Mouse (Mus musculus): ENCODE measurements around the gene Cd2ap.

Cd2ap gene

GRCm38 (mm10) chr17:42875015-42875414 lies 1.4 kb downstream of the Cd2ap start:
- in situ Hi-C loops (cut with MboI; ENCODE audit: unreplicated experiment in 2 of 2), result loop anchor here (10.0 to 25.0 kb wide), 2 partner anchors 370 to 1938 kb away; partner anchors contain the start of genes Cenpq (in 1 of the 2) and Mut (in 1 of the 2)

DNA sequence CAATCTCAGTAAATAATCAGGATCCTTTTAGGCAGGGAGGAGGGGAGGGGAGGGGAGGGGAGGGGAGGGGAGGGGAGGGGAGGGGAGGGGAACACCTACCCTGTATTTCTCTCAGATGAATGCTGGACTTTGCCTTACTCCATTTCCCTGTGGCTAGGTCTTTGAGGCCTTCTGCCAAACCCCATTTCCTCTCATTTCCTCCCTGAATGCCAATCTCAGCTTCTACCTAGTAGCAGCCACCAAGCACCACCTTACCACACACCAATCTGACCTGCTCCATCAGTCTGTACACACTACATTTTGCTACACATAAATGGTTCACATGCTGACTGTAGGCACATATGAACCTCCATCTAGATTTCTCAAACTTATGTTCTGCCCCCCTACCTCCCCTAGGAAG lies 6.0 kb downstream of the Cd2ap start:
- in situ Hi-C loops (cut with MboI; ENCODE audit: unreplicated experiment in 2 of 2), result loop anchor here (10.0 to 25.0 kb wide), 2 partner anchors 374 to 392 kb away; partner anchors contain the start of gene Adgrf1 (in 1 of the 2)

DNA sequence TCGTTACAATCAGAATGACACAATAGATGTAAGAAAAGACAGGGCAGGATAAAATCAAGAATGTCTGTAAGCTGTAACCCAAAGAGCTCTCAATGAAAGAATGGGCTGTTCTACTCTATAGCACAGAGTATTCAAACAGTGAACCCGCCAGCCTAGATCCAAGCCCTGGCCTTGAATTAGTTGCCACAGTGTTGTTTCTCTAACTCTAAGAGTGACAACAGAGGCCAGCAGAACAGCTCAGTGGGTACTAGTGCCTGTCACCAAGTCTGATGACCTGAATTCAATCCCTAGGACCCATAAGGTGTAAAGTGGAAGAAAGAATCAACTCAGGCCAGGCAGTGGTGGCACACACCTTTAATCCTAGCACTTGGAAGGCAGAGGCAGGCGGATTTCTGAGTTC lies 13.3 kb downstream of the Cd2ap start:
- in situ Hi-C loops (cut with MboI; ENCODE audit: unreplicated experiment in 2 of 2), result loop anchor here in 1 of 2 experiments (25.0 kb wide), 1 partner anchor 399 kb away; the partner anchor contains the start of gene Adgrf1

GRCm38 (mm10) chr17:42860370-42860769 lies 16.1 kb downstream of the Cd2ap start:
- in situ Hi-C loops (cut with MboI; ENCODE audit: unreplicated experiment in 2 of 2), result loop anchor here in 1 of 2 experiments (25.0 kb wide), 1 partner anchor 402 kb away; the partner anchor contains the start of gene Adgrf1

- in situ Hi-C loops (cut with MboI; ENCODE audit: unreplicated experiment in 2 of 2), result loop anchor here in 1 of 2 experiments (25.0 kb wide), 1 partner anchor 405 kb away; the partner anchor contains the start of gene Adgrf1
Observed at GRCm38 (mm10) chr17:42857506-42857905, 19.0 kb downstream of the Cd2ap start.

DNA sequence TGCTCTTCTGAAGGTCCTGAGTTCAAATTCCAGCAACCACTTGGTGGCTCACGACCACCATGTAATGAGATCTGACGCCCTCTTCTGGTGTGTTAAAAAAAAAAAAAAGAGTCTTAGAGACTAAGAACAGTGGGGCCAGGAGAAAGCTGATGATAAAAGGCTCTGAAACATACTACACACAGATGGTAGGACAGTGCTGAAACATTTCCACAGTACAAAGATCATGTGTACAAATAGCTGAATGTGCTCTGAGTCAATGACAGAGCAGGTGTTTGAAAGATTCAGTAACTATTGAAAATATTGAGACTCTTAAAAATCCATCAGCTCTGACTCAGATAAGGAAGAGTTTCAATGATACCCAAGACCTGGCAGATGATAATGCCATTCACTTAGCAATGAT lies 29.4 kb downstream of the Cd2ap start:
- in situ Hi-C loops (cut with MboI; ENCODE audit: unreplicated experiment in 2 of 2), result no loop called here

DNA sequence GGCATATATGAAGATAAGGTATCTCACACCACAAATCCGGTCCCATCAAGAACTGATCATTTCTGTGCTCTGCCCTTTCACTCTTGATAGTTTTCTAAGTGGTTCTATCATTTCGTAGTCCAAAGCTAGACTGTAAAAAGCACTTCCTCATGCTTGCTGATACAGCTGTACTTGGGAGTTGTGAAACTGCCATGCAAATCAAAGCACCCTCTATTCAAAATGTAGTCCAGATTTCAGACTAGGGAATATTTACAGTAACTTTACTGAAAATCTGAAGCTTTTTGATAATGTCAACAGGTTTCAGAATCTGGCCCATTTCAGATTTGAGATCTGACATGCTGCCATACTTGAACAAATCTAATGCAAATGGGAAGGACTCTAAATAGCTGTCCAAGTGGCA lies 39.3 kb downstream of the Cd2ap start:
- in situ Hi-C loops (cut with MboI; ENCODE audit: unreplicated experiment in 2 of 2), result no loop called here

GRCm38 (mm10) chr17:42822787-42823186 lies 53.7 kb downstream of the Cd2ap start:
- in situ Hi-C loops (cut with MboI; ENCODE audit: unreplicated experiment in 2 of 2), result loop anchor here (10.0 to 25.0 kb wide), 2 partner anchors 62 to 115 kb away; no protein-coding TSS in a partner anchor

- in situ Hi-C loops (cut with MboI; ENCODE audit: unreplicated experiment in 2 of 2), result loop anchor here in 1 of 2 experiments (25.0 kb wide), 1 partner anchor 122 kb away; no protein-coding TSS in a partner anchor
Observed at GRCm38 (mm10) chr17:42815374-42815773, 61.1 kb downstream of the Cd2ap start.

GRCm38 (mm10) chr17:42792412-42792975 lies 84.0 kb downstream of the Cd2ap start:
- in situ Hi-C loops (cut with MboI; ENCODE audit: unreplicated experiment in 2 of 2), result loop anchor here (25.0 kb wide), 2 partner anchors 130 to 1955 kb away; no protein-coding TSS in a partner anchor

DNA sequence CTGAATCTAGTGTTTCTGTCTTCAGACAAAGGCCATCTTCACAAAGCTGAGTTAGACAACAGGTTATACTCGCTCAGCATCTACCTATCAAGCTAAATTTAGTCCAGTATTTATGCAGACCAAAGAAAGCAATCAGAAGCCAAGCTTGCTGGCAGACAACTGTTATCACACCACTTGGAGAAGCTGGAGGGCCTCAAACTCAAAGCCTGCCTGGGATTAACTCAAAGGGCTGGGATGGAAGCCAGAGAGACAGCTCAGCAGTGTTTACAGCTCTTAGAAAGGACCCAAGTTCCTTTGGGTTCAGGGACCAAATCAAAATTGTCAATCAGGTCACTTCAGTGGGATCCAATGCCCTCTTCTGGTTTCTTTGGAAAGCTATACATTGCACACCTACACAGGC lies 85.7 kb downstream of the Cd2ap start:
- in situ Hi-C loops (cut with MboI; ENCODE audit: unreplicated experiment in 2 of 2), result loop anchor here (25.0 kb wide), 2 partner anchors 128 to 1953 kb away; no protein-coding TSS in a partner anchor

- in situ Hi-C loops (cut with MboI; ENCODE audit: unreplicated experiment in 2 of 2), result loop anchor here (25.0 kb wide), 2 partner anchors 127 to 1952 kb away; no protein-coding TSS in a partner anchor
Observed at GRCm38 (mm10) chr17:42789723-42790122, 86.7 kb downstream of the Cd2ap start.

- in situ Hi-C loops (cut with MboI; ENCODE audit: unreplicated experiment in 2 of 2), result loop anchor here (25.0 kb wide), 2 partner anchors 127 to 1952 kb away; no protein-coding TSS in a partner anchor
Observed at GRCm38 (mm10) chr17:42788686-42789453, 87.6 kb downstream of the Cd2ap start.

GRCm38 (mm10) chr17:42782156-42782757 lies 94.2 kb downstream of the Cd2ap start:
- in situ Hi-C loops (cut with MboI; ENCODE audit: unreplicated experiment in 2 of 2), result loop anchor here (25.0 kb wide), 2 partner anchors 120 to 1945 kb away; no protein-coding TSS in a partner anchor

GRCm38 (mm10) chr17:42753791-42754190 lies 122.7 kb downstream of the Cd2ap start:
- in situ Hi-C loops (cut with MboI; ENCODE audit: unreplicated experiment in 2 of 2), result no loop called here

DNA sequence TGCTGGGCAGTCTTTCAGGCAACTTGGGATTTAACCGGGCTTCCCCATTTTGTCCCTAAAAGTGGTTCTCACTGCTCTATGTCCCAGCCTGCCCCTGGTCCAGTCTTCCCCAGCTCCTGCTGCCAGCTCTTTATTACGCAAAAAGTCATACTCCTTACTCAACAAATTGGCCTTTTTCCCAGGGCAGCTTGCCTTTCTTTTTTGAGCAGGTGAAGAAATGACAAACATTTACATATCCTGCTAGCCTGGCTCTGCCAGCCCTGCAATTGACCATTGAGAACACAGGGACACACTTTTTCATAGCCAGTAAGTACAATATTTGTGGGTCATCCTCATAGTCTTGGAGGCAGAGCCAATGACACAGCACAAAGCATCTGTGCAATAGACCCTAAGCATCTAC lies 124.3 kb downstream of the Cd2ap start:
- in situ Hi-C loops (cut with MboI; ENCODE audit: unreplicated experiment in 2 of 2), result no loop called here

- in situ Hi-C loops (cut with MboI; ENCODE audit: unreplicated experiment in 2 of 2), result no loop called here
Observed at GRCm38 (mm10) chr17:42745657-42746420, 130.6 kb downstream of the Cd2ap start.
